ENCODE assay signal across 9 mouse cellular contexts in the genomic region with DNA sequence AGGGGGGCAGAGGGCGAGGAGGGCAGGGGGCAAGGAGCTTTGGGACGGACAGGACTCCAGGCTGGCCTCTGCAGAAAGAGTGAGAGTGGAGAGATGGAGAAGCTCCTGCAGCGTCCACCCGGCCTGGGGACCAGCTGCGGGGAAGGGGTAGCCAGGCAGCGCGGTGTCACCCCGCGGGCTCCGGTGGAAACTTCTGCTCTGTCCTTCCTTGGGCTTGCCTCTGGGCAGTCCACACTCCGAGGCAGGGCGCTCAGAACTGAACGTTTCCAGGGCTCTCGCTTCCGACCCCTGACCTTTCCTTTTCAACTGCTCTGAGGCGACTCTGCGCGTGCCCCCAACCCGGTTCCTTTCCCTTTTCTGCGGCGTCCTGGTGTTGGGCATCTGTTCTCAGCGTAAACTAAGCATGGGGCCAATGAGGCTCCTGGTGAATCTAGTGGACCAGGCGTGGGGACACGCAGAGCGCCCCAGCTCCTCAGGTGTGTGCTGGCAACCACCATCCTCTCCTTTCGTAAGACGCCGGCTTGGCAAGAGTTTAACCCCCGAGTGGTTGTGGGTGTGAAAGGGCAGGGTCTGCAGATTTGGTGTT. TPM values are rescaled to one million over a fixed set of nuclear protein-coding genes. Genes with fewer than 3 reads are reported as not detected.
DNase-seq lines count a peak whose midpoint lies in the region; ATAC-seq and TF ChIP-seq lines count a peak whose summit lies in the region.
"Had no signal": no experiment of that assay in that cellular context is flagged by ENCODE, and none has a peak within 500 bp of the region (broad histone marks: within the 10 kb centered on the region; RNA-seq: fewer than 3 reads in every experiment).

No protein-coding gene starts in this region.

- peaks cover 35% of the 10 kb centered on the region for H3K36me3 ChIP-seq in forebrain, embryonic 10.5 days (replicated peaks)
- peaks cover 27% of the 10 kb centered on the region for H3K36me3 ChIP-seq in hindbrain, embryonic 12.5 days
- peaks cover 25% of the 10 kb centered on the region for H3K36me3 ChIP-seq in liver, postnatal 0 days (replicated peaks; ENCODE audit: insufficient read depth, low read length)

- H3K9ac ChIP-seq in hindbrain, embryonic 12.5 days, result peak overlapping the region; percentile 59
- H3K9ac ChIP-seq in liver, postnatal 0 days (replicated peaks), result peak overlapping the region; percentile 44

- H3K4me2 ChIP-seq in hindbrain, embryonic 12.5 days (replicated peaks), result peak overlapping the region; percentile 65
- peak overlapping the region; percentile 78 for H3K4me2 ChIP-seq in liver, postnatal 0 days (ENCODE audit: low read depth, low read length)

- no peaks in the 10 kb centered on the region for H3K9me3 ChIP-seq in forebrain, embryonic 10.5 days
- no peaks in the 10 kb centered on the region for H3K9me3 ChIP-seq in hindbrain, embryonic 12.5 days (replicated peaks)
- H3K9me3 ChIP-seq in liver, postnatal 0 days (ENCODE audit: low read length), result no peaks in the 10 kb centered on the region

- peak; percentile 51 for ATAC-seq in hindbrain, embryonic 12.5 days (ENCODE audit: low FRiP score)
- ATAC-seq in liver, postnatal 0 days, result peak; percentile 35; the same call in 1 of the 2 replicates

- peaks cover 22% of the 10 kb centered on the region for H3K27me3 ChIP-seq in forebrain, embryonic 10.5 days (ENCODE audit: poor library complexity, severe bottlenecking)
- peaks cover 7% of the 10 kb centered on the region for H3K27me3 ChIP-seq in hindbrain, embryonic 12.5 days
- peaks cover 6% of the 10 kb centered on the region; the same call in 1 of the 2 replicates for H3K27me3 ChIP-seq in liver, postnatal 0 days (ENCODE audit: insufficient read depth, low read length)

- no peak for TF ChIP-seq CTCF in bone marrow, adult 2 months (IDR thresholded peaks at IDR 0.05; ENCODE audit: control insufficient read depth, insufficient read depth, low read length)
- TF ChIP-seq CTCF in liver, postnatal 0 days (IDR thresholded peaks at IDR 0.05; ENCODE audit: low read depth), result no peak
- no peak for TF ChIP-seq CTCF in olfactory bulb, adult 2 months (IDR thresholded peaks at IDR 0.05; ENCODE audit: insufficient read depth, low read depth, low read length)

- no peak overlapping the region for H3K27ac ChIP-seq in bone marrow, adult 2 months (ENCODE audit: control insufficient read depth, insufficient read depth, low read depth, low read length, poor library complexity)
- H3K27ac ChIP-seq in forebrain, embryonic 10.5 days, result peak overlapping the region; percentile 70
- no peak overlapping the region for H3K27ac ChIP-seq in hindbrain, embryonic 12.5 days
- no peak overlapping the region for H3K27ac ChIP-seq in liver, postnatal 0 days (ENCODE audit: low read depth)
- H3K27ac ChIP-seq in olfactory bulb, adult 2 months (ENCODE audit: insufficient read depth, low read depth, low read length), result no peak overlapping the region

- H3K4me1 ChIP-seq in bone marrow, adult 2 months (ENCODE audit: control insufficient read depth, insufficient read depth, low read length), result no peaks in the 10 kb centered on the region; the same call in 1 of the 2 replicates
- peaks cover 19% of the 10 kb centered on the region for H3K4me1 ChIP-seq in forebrain, embryonic 10.5 days
- peaks cover 15% of the 10 kb centered on the region for H3K4me1 ChIP-seq in hindbrain, embryonic 12.5 days
- H3K4me1 ChIP-seq in liver, postnatal 0 days (ENCODE audit: insufficient read depth), result peaks cover 4% of the 10 kb centered on the region; the same call in 1 of the 2 replicates
- H3K4me1 ChIP-seq in olfactory bulb, adult 2 months (ENCODE audit: control insufficient read depth, insufficient read depth, low read length), result peaks cover 12% of the 10 kb centered on the region

- TF ChIP-seq EP300 in liver, postnatal 0 days (IDR thresholded peaks at IDR 0.05; ENCODE audit: low read depth), result no peak

- 2% methylated on average over 29 of the region's 29 CpGs for WGBS in bone marrow, adult 2 months
- 1% methylated on average over 29 of the region's 29 CpGs for WGBS in forebrain, embryonic 10.5 days
- WGBS in hindbrain, embryonic 12.5 days, result 1% methylated on average over 27 of the region's 29 CpGs
- 3% methylated on average over 27 of the region's 29 CpGs for WGBS in liver, postnatal 0 days (ENCODE audit: insufficient replicate concordance)
- 3% methylated on average over 28 of the region's 29 CpGs for WGBS in olfactory bulb, adult 2 months

- peak; percentile 88 for DNase-seq in heart, adult 11 months
- no peak for DNase-seq in heart, adult 8-10 months (ENCODE audit: low spot score)
- peak; percentile 35 for DNase-seq in forebrain, embryonic 10.5 days (ENCODE audit: extremely low spot score, low spot score)
- peak; percentile 21 for DNase-seq in liver, postnatal 0 days
- no peak for DNase-seq in frontal cortex, postnatal 36 days (ENCODE audit: low spot score in 2 of 2)

- TF ChIP-seq POLR2A in bone marrow, adult 2 months (IDR thresholded peaks at IDR 0.05; ENCODE audit: borderline replicate concordance, control insufficient read depth, low read depth, low read length), result no peak
- TF ChIP-seq POLR2A in olfactory bulb, adult 2 months (IDR thresholded peaks at IDR 0.05; ENCODE audit: insufficient read depth, low read depth, low read length), result no peak

- H3K4me3 ChIP-seq in bone marrow, adult 2 months (replicated peaks; ENCODE audit: control insufficient read depth, low read depth, low read length), result peak overlapping the region; percentile 37
- peak overlapping the region; percentile 49 for H3K4me3 ChIP-seq in forebrain, embryonic 10.5 days
- peak overlapping the region; percentile 31 for H3K4me3 ChIP-seq in hindbrain, embryonic 12.5 days
- peak overlapping the region; percentile 52 for H3K4me3 ChIP-seq in liver, postnatal 0 days (ENCODE audit: low read depth, low read length)
- peak overlapping the region; percentile 42 for H3K4me3 ChIP-seq in olfactory bulb, adult 2 months (ENCODE audit: insufficient read depth, low read depth, low read length)

RNA-seq across cellular contexts. Expression of a gene that starts 0.5 kb away (rescaled TPM):
- 1 to 10 TPM; 1.0 to 2.4 (median 1.6) TPM for total RNA-seq in heart, adult 8-10 months (2022)
- polyA plus RNA-seq in bone marrow, adult 2 months (2011; ENCODE audit: insufficient read depth, insufficient read length, low replicate concordance, missing spikeins), result not detected in 2 replicates
- polyA plus RNA-seq in forebrain, embryonic 10.5 days (2016; fragmentation: Nextera tagmentation; extraction: Ambion mirVana), result 0.58 and 0.70 TPM in 2 replicates
- polyA plus RNA-seq in hindbrain, embryonic 12.5 days (2016; fragmentation: Nextera tagmentation; extraction: Ambion mirVana), result 1.4 and 2.1 TPM in 2 replicates
- polyA plus RNA-seq in liver, postnatal 0 days (2015; fragmentation: Nextera tagmentation; extraction: Ambion mirVana), result 0.06 TPM in 1 of 2 replicates, not detected in the other
- polyA plus RNA-seq in olfactory bulb, adult 2 months (2012; ENCODE audit: insufficient read depth, insufficient read length, low replicate concordance, missing spikeins), result not detected in 2 replicates
- polyA plus RNA-seq: C2C12 had no signal

RNA-seq across cellular contexts. Expression of a gene that starts 37.8 kb away (rescaled TPM):
- 10 to 100 TPM; 11.1 to 18.2 (median 14.5) TPM for total RNA-seq in heart, adult 8-10 months (2022)
- polyA plus RNA-seq in bone marrow, adult 2 months (2011; ENCODE audit: insufficient read depth, insufficient read length, low replicate concordance, missing spikeins), result 55.2 and 86.8 TPM in 2 replicates
- 109 and 118 TPM in 2 replicates for polyA plus RNA-seq in forebrain, embryonic 10.5 days (2016; fragmentation: Nextera tagmentation; extraction: Ambion mirVana)
- polyA plus RNA-seq in hindbrain, embryonic 12.5 days (2016; fragmentation: Nextera tagmentation; extraction: Ambion mirVana), result 150 and 168 TPM in 2 replicates
- polyA plus RNA-seq in liver, postnatal 0 days (2015; fragmentation: Nextera tagmentation; extraction: Ambion mirVana), result 12.7 and 16.8 TPM in 2 replicates
- 360 TPM in 1 of 2 replicates, not detected in the other for polyA plus RNA-seq in olfactory bulb, adult 2 months (2012; ENCODE audit: insufficient read depth, insufficient read length, low replicate concordance, missing spikeins)

Comparison
In these comparisons a context has a peak if more than half of its experiments do, and no peak if none do; other contexts are left out.
1. DNase-seq: peak in heart, adult 11 months (single experiment), forebrain, embryonic 10.5 days (single experiment) and liver, postnatal 0 days (single experiment); none in heart, adult 8-10 months (single experiment) and frontal cortex, postnatal 36 days (0 of 2).
2. Peak in every context shown above with its lines, with median percentiles within 50 percentile points of each other: H3K4me3 ChIP-seq.